Mouse (Mus musculus) hindbrain, postnatal 0 days (tissue): ENCODE measurements around the gene Hspg2. TPM values are rescaled to one million over a fixed set of nuclear protein-coding genes. Genes with fewer than 3 reads are reported as not detected.

ENCODE experiments used
- ATAC-seq: fragments of 200-750 bp; cut with Nextera tagmentation; 2 replicates; pipeline ENCODE4 v1.8.0; 2017; ENCODE audit warnings: mild to moderate bottlenecking, moderate TSS enrichment, moderate library complexity
- DNase-seq: peaks from one replicate; pipeline ENCODE4 v3.0.0-alpha.2; 2015; ENCODE audit warnings: low spot score
- H3K27ac ChIP-seq: fragments of 300-500 bp; sonication (generic); 2 replicates; pipeline ENCODE4 v1.5.1; 2014; ENCODE audit warnings: mild to moderate bottlenecking
- H3K27me3 ChIP-seq: fragments of 300-500 bp; sonication (generic); 2 replicates; pipeline ENCODE4 v1.6.1; 2014; ENCODE audit warnings: low read length, mixed read lengths; ENCODE audit not compliant: insufficient read depth
- H3K36me3 ChIP-seq: fragments of 300-500 bp; sonication (generic); 2 replicates; pipeline ENCODE4 v1.6.1; 2014; ENCODE audit warnings: low read length, mixed read lengths; ENCODE audit not compliant: insufficient read depth
- H3K4me1 ChIP-seq: fragments of 300-500 bp; sonication (generic); 2 replicates; pipeline ENCODE4 v1.6.1; 2014; ENCODE audit warnings: antibody characterized with exemption, low read length, mixed read lengths; ENCODE audit not compliant: insufficient read depth
- H3K4me2 ChIP-seq: fragments of 300-500 bp; sonication (generic); 2 replicates; pipeline ENCODE4 v1.6.1; 2014; ENCODE audit warnings: low read depth, mild to moderate bottlenecking, low read length, moderate library complexity, mixed read lengths
- H3K4me3 ChIP-seq: fragments of 300-500 bp; sonication (generic); 2 replicates; pipeline ENCODE4 v1.5.1; 2014; ENCODE audit warnings: low read length
- H3K9ac ChIP-seq: fragments of 300-500 bp; sonication (generic); replicated peaks from 2 replicates; pipeline ENCODE4 v1.6.1; 2014; ENCODE audit warnings: mild to moderate bottlenecking, low read length, moderate library complexity, mixed read lengths
- H3K9me3 ChIP-seq: fragments of 300-500 bp; sonication (generic); 2 replicates; pipeline ENCODE4 v1.6.1; 2016; ENCODE audit warnings: low read length, mixed read lengths
- CTCF ChIP-seq: IDR thresholded peaks from 2 replicates; pipeline ENCODE4 v1.5.1; 2016; ENCODE audit warnings: antibody characterized with exemption, control low read depth, low read depth
- WGBS: fragments of 180-500 bp; shearing (Covaris S2); extraction: QIAGEN DNeasy Blood & Tissue Kit; methylation state at CpG from one replicate; pipeline ENCODE4 v1.1.7; 2014; 5-methylcytosine and 5-hydroxymethylcytosine counted together
- polyA plus RNA-seq: library from polyadenylated mRNA; unstranded; fragments of >200 nt; fragmentation: Nextera tagmentation; extraction: Ambion mirVana; gene quantifications from 2 replicates; pipeline ENCODE4 v1.2.1, GENCODE M21; 2015
- total RNA-seq: library from RNA; depleted of rRNA; stranded (reverse); fragments of >200 nt; gene quantifications from 2 replicates; pipeline ENCODE4 v1.2.3, GENCODE M21; 2014

Hspg2 gene
- total and polyA plus RNA-seq, 2 experiments from 2014 or later: 3.7 to 37.8 TPM

GRCm38 (mm10) chr4:137480191-137480992 is 11.8 kb downstream of the Hspg2 start:
- no peak for DNase-seq
- TF ChIP-seq CTCF: no peak

DNA sequence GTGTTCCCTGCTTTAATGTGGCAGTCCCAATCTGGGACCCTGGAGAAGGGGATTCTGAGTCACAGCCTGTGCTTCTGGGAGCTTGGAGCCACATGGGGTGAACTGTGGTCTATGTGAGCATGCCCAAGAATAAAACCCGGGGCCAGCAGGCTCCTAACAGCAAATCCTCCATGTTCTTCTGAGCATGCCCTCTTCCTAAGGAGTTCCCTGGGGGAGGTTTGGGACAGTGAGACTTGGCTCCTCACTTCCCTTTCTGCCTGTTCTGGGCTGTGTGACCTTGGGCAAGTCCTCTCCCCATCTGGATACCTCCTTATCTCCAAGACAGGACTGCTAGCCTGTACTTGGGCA is 12.4 kb downstream of the Hspg2 start:
- no peak for TF ChIP-seq CTCF
- Histone ChIP-seq H3K36me3 (no peaks in the 10 kb centered on the region), H3K4me3 (no peak overlapping the region), H3K27me3 (no peaks in the 10 kb centered on the region), H3K27ac (no peak overlapping the region), H3K4me1 (peaks cover 19% of the 10 kb centered on the region; the same call in 1 of the 2 replicates), H3K9me3 (no peaks in the 10 kb centered on the region), H3K9ac (no peak overlapping the region), H3K4me2 (no peak overlapping the region)
- whole genome bisulfite sequencing: 7% methylated on average over 1 of the region's 1 CpGs
- DNase-seq (no peak), ATAC-seq (no peak)

More at GRCm38 (mm10) chr4:137480191-137480992, 11.8 kb downstream of the Hspg2 start:
- no peak overlapping the region for H3K27ac ChIP-seq
- no peak overlapping the region for H3K9ac ChIP-seq
- no peak overlapping the region for H3K4me2 ChIP-seq
- no peak overlapping the region for H3K4me3 ChIP-seq
- H3K36me3 ChIP-seq: no peaks in the 10 kb centered on the region
- no peak for ATAC-seq
- H3K9me3 ChIP-seq: no peaks in the 10 kb centered on the region
- H3K4me1 ChIP-seq: peaks cover 13% of the 10 kb centered on the region; the same call in 1 of the 2 replicates
- H3K27me3 ChIP-seq: no peaks in the 10 kb centered on the region
- WGBS: 45% methylated on average over 19 of the region's 19 CpGs

- H3K36me3 ChIP-seq: no peaks in the 10 kb centered on the region
- DNase-seq (no peak), ATAC-seq (no peak)
- WGBS: 67% methylated on average over 13 of the region's 13 CpGs
- peaks cover 16% of the 10 kb centered on the region for H3K4me1 ChIP-seq
- H3K9ac ChIP-seq: no peak overlapping the region
- no peak overlapping the region for H3K4me3 ChIP-seq
- no peak for TF ChIP-seq CTCF
- H3K9me3 ChIP-seq: no peaks in the 10 kb centered on the region
- no peaks in the 10 kb centered on the region for H3K27me3 ChIP-seq
- H3K27ac ChIP-seq: no peak overlapping the region
- no peak overlapping the region for H3K4me2 ChIP-seq
Observed at GRCm38 (mm10) chr4:137481381-137482030, 12.9 kb downstream of the Hspg2 start.

DNA sequence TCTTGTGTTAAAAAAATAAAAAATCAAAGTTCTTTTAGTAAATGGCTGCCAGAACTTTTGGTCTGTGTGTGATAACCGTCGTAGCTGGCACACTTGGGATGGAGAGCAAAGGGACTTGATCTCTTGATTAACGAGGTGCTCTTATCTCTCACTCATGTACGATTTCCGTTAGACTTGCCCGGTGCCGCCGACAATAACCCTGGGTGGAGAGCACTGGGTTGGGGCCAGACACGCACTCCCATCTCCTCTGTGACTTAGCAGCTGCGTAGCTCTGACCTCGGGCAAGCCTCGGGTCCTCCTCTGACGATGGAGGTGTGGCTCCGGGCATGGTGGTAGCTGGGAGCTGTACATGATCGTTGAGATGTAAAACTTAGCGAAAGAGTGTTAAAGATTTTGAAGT is 15.3 kb downstream of the Hspg2 start:
- DNase-seq (no peak), ATAC-seq (no peak)
- TF ChIP-seq CTCF: no peak
- Histone ChIP-seq H3K27ac (no peak overlapping the region), H3K27me3 (no peaks in the 10 kb centered on the region), H3K9ac (no peak overlapping the region), H3K36me3 (no peaks in the 10 kb centered on the region), H3K9me3 (no peaks in the 10 kb centered on the region), H3K4me2 (no peak overlapping the region), H3K4me3 (no peak overlapping the region), H3K4me1 (peaks cover 17% of the 10 kb centered on the region)
- 66% methylated on average over 16 of the region's 16 CpGs for WGBS

DNA sequence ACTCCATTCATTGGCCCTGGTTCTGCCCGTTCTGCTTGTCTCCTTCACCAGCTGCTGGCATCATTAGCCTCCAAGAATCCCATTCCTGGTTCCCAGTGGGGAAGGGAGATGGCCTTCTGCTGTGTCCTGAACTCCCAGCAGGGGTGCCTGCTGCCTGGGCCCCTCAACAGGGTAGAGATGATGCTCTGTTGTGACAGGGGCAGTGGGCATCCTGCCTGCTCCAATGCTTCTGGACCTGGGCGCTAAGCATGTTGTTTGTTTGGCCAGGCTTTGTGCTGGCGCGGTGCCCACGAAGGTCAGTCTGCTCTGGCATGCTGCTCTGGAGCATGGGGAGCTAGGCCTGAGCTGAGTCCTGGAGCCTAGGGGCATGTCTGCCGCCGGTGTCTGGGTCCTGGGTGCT is 16.0 kb downstream of the Hspg2 start:
- H3K4me2 ChIP-seq: no peak overlapping the region
- H3K4me3 ChIP-seq: no peak overlapping the region
- peak; percentile 39; the same call in 1 of the 2 replicates for ATAC-seq
- 0 out of 2 replicates have a peak overlapping the region, but pooled peaks have one; percentile 5 for H3K27ac ChIP-seq
- peak; percentile 73 for DNase-seq
- no peaks in the 10 kb centered on the region for H3K36me3 ChIP-seq
- no peaks in the 10 kb centered on the region for H3K9me3 ChIP-seq
- H3K9ac ChIP-seq: no peak overlapping the region
- H3K27me3 ChIP-seq: no peaks in the 10 kb centered on the region
- WGBS: 43% methylated on average over 7 of the region's 7 CpGs
- peaks cover 21% of the 10 kb centered on the region for H3K4me1 ChIP-seq
- no peak for TF ChIP-seq CTCF

DNA sequence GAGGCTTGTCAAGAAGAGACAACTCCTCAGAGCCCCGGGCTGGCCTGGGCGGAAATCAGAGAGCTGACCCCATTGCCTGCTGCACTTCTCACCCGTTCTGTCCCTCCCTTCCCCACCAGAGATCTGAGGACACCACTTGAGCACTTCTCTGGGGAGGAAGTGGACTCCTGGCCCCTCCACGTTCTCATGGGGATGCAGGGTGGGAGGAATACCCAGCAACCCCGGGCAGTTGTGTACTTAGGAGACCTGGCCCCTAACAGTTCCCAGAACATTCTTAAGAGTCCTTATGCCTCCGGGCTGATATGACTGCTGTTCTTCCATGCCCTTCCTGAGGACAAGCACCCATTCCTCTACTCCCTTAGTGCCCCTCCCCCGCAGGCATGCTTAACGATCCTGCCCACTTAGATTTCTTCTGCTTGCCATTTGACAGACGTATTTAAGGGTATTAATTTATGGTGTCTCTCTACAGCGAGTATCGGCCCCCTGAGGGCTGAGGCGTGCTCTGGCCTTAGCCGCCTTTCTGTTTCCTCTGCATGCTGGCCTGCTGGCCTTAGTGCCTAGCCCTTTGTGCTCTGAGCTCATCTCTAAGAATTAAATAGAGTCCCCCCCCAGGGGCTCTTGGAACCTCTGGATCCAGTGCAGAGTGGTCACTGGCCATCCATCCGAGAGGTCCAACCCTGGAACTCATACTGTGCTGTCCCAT is 16.8 kb downstream of the Hspg2 start:
- Histone ChIP-seq H3K4me1 (peaks cover 21% of the 10 kb centered on the region), H3K27me3 (no peaks in the 10 kb centered on the region), H3K4me3 (no peak overlapping the region), H3K9me3 (no peaks in the 10 kb centered on the region), H3K27ac (no peak overlapping the region), H3K4me2 (no peak overlapping the region), H3K36me3 (no peaks in the 10 kb centered on the region), H3K9ac (no peak overlapping the region)
- TF ChIP-seq CTCF: no peak
- WGBS: 50% methylated on average over 14 of the region's 14 CpGs
- DNase-seq: no peak
- no peak for ATAC-seq
